Mouse (Mus musculus) neutrophil, adult 83 days (primary cell): ENCODE results near the gene Tspan12. TPM values are rescaled to one million over a fixed set of nuclear protein-coding genes. Genes with fewer than 3 reads are reported as not detected.

Experiments
- total RNA-seq, 2 experiments: library from RNA; stranded (reverse); gene quantifications; one replicate each; pipeline ENCODE4 v1.2.4; 2023

Tspan12 gene
- under 1 TPM in 1 of 2 experiments, not detected in 1; 0.75 TPM for total RNA-seq

DNA sequence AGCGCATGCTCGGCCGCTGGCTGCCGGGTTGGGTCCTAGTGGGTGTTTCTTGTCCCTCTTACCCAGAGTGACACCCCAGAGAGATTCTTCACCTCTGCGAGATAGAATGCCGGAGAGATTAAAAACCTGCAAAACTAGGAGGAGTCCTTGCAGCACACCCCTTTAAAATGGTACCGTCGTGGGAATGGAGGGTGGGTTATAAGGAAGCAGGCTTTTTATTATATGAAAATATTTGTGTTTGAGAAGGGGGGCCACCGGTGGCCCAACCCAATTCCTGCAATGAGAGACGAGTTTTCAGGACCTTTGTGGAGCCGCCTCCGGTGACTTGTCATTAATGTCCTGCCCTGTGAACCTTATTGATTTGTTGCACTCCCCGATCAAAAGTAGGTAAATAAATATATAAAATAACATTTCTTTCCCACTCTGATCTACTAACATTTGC, at the start of gene Tspan12:
Tspan12 (minus strand) TSS at position 172 of the 442 bp plus-strand sequence.

Other genes with a start within 250 kb of the Tspan12 start
- 10 to 100 TPM; 36.2 to 42.0 TPM for gene Ing3, start 97.1 kb upstream of the Tspan12 start, total RNA-seq
- gene Cped1, start 133.4 kb upstream of the Tspan12 start, total RNA-seq = under 1 TPM; 0.44 to 0.75 TPM